In genomic region chr10:37250157-37250556, GRCm38 (mm10) we compare ENCODE assay signal across 11 mouse cellular contexts.
A peak's percentile ranks its signal among the peaks of the same experiment; 100 is the strongest.
DNase-seq lines count a peak whose midpoint lies in the region; ATAC-seq lines count a peak whose summit lies in the region.
"Had no signal": no experiment of that assay in that cellular context is flagged by ENCODE, and none has a peak within 500 bp of the region (broad histone marks: within the 10 kb centered on the region; RNA-seq: fewer than 3 reads in every experiment).

No protein-coding gene starts in this region.

- H3K4me3 ChIP-seq in embryonic facial prominence, embryonic 14.5 days (ENCODE audit: low read depth, low read length), result no peak overlapping the region
- no peak overlapping the region for H3K4me3 ChIP-seq in limb, embryonic 13.5 days
- H3K4me3 ChIP-seq: heart, embryonic 15.5 days; left cerebral cortex, adult 2 months; megakaryocyte, embryonic 14.5 days had no signal

- H3K4me1 ChIP-seq in embryonic facial prominence, embryonic 14.5 days (ENCODE audit: control insufficient read depth, insufficient read depth, low read length), result peaks cover 16% of the 10 kb centered on the region
- peaks cover 23% of the 10 kb centered on the region for H3K4me1 ChIP-seq in limb, embryonic 13.5 days

- H3K9me3 ChIP-seq in embryonic facial prominence, embryonic 14.5 days (ENCODE audit: control insufficient read depth, low read length), result no peaks in the 10 kb centered on the region
- no peaks in the 10 kb centered on the region for H3K9me3 ChIP-seq in limb, embryonic 13.5 days
- H3K9me3 ChIP-seq: heart, embryonic 15.5 days; megakaryocyte, embryonic 14.5 days had no signal

- no peaks in the 10 kb centered on the region for H3K36me3 ChIP-seq in embryonic facial prominence, embryonic 14.5 days (ENCODE audit: control insufficient read depth, insufficient read depth, low read length)
- H3K36me3 ChIP-seq in limb, embryonic 13.5 days, result no peaks in the 10 kb centered on the region
- H3K36me3 ChIP-seq: heart, embryonic 15.5 days had no signal

- H3K9ac ChIP-seq in embryonic facial prominence, embryonic 14.5 days (ENCODE audit: low read depth, low read length), result no peak overlapping the region
- H3K9ac ChIP-seq in limb, embryonic 13.5 days, result no peak overlapping the region
- H3K9ac ChIP-seq: heart, embryonic 15.5 days had no signal

- 10% methylated on average over 2 of the region's 2 CpGs for WGBS in embryonic facial prominence, embryonic 14.5 days
- 10% methylated on average over 2 of the region's 2 CpGs for WGBS in limb, embryonic 13.5 days

- DNase-seq in kidney, adult 11 months, result peak; percentile 37
- DNase-seq in kidney, adult 18-20 months, result no peak
- DNase-seq in NIH3T3 (ENCODE audit: low read depth), result peak; percentile 78
- DNase-seq in embryonic facial prominence, embryonic 14.5 days (ENCODE audit: low spot score), result peak; percentile 84
- no peak for DNase-seq in cerebellum, adult 11 months
- DNase-seq: thymus, postnatal 25 days had no signal

- ATAC-seq in embryonic facial prominence, embryonic 14.5 days (ENCODE audit: low read depth), result peak; percentile 55; the same call in 1 of the 2 replicates
- peak; percentile 66 for ATAC-seq in limb, embryonic 13.5 days (ENCODE audit: low FRiP score, low read depth)
- ATAC-seq in megakaryocyte, adult 5-6 weeks (ENCODE audit: poor library complexity, severe bottlenecking), result no peak

- H3K4me2 ChIP-seq in embryonic facial prominence, embryonic 14.5 days (ENCODE audit: low read depth, low read length), result no peak overlapping the region
- no peak overlapping the region for H3K4me2 ChIP-seq in limb, embryonic 13.5 days (replicated peaks)
- H3K4me2 ChIP-seq: heart, embryonic 15.5 days had no signal

- H3K27ac ChIP-seq in embryonic facial prominence, embryonic 14.5 days (replicated peaks; ENCODE audit: low read depth, low read length), result peak overlapping the region; percentile 53
- H3K27ac ChIP-seq in limb, embryonic 13.5 days, result peak overlapping the region; percentile 55; the same call in 1 of the 2 replicates
- H3K27ac ChIP-seq: left cerebral cortex, adult 2 months had no signal

- no peaks in the 10 kb centered on the region for H3K27me3 ChIP-seq in embryonic facial prominence, embryonic 14.5 days (replicated peaks; ENCODE audit: control insufficient read depth, insufficient read depth, low read length)
- no peaks in the 10 kb centered on the region for H3K27me3 ChIP-seq in limb, embryonic 13.5 days
- H3K27me3 ChIP-seq: heart, embryonic 15.5 days had no signal

Comparison
In these comparisons a context has a peak if more than half of its experiments do, and no peak if none do; other contexts are left out.
1. DNase-seq: peak in kidney, adult 11 months (single experiment), NIH3T3 (single experiment) and embryonic facial prominence, embryonic 14.5 days (single experiment); none in kidney, adult 18-20 months (single experiment) and cerebellum, adult 11 months (single experiment).